Mouse (Mus musculus) testis, postnatal 14 days (tissue): ENCODE results near the gene Tnks1bp1.

Experiments
- DNase-seq: peaks from one replicate; pipeline ENCODE4 v3.0.0; 2021; ENCODE audit warnings: low spot score

Tnks1bp1 gene

DNA sequence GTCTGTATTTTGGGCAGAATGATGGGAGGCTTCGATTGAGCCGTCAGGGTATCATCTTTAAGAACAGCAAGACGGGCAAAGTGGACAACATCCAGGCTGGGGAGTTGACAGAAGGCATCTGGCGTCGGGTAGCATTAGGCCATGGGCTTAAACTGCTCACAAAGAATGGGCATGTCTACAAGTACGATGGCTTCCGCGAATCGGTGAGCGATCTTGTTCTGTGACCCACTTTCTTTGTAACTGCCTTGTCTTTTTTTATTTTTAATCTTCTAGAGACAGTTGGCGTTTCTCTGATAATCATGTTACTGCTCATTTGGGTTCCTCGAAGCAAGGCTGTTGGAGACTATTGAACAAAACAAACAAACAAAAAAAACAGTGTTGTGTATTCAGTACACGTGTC, 9.5 kb upstream of the Tnks1bp1 start:
- no peak for DNase-seq

DNA sequence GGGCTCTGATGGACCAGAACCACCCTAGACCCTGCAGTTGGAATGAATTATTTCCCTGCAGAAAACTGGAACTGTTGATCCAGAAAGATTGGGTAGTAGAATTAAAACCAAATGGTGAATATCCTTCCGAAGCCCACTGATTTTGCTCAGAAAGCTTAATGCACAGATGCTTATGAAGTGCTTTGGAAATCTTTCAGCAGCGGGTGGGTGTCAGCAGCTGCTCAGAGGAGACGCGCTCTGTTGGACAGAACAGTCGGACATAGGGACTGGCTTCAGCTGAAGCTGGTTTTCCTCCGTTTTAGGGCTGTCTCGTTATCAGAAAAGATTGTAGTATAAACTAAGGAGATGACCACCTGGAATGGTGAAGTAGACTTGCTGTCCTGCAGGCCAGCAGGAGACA, 4.2 kb upstream of the Tnks1bp1 start:
- DNase-seq: no peak

DNA sequence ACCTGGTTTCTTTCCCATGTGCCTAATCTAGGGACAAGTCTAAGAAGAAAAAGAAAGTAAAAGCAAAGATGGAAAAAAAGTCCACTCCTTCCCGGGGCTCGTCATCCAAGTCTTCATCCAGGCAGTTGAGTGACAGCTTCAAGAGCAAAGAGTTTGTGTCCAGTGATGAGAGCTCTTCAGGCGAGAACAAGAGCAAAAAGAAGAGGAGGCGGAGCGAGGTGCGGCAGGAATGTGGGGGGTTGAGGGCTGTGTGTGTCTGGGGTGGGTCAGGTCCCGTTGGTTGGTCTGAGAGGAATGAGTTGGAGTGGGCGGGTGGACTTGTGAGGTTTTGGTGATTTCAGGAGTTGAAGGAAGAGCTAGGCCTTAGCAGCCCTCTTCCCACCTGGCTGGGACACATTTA, 1.6 kb upstream of the Tnks1bp1 start:
- DNase-seq: no peak

GRCm38 (mm10) chr2:85047081-85047480, 741 bp upstream of the Tnks1bp1 start:
- DNase-seq: peak; percentile 37

DNA sequence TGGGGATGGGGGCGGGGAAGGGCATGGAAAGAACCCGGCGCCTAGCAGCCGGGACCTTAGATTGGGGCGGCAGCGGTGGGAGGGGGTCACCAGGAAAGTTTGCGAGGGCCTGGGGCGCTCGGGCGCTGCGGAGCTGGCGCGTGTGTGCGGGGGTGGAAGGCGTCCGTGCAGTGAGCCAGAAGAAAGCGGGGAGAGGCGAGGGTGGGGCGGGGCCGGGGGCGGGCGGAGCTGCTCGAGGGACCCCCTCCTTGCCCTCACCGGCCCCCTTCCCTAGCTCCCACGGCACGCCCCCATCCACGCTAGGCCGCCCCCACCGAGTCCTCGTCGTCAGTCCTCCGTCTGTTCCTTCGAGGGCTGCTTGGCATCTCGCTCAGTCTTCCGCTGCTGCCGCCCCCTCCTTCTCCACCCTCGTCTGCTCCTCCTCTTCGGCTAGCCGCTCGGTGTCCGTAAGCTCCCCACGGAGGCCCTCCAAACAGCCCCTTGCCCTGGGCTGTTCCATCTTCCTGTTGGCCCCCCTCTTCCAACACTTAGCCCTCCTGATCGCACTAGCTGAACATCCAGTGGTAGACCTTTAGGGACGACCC, 438 bp downstream of the Tnks1bp1 start:
- peak; percentile 73 for DNase-seq

GRCm38 (mm10) chr2:85049277-85049676, 1.5 kb downstream of the Tnks1bp1 start:
- DNase-seq: no peak

- peak; percentile 65 for DNase-seq
Observed at GRCm38 (mm10) chr2:85050001-85050634, 2.3 kb downstream of the Tnks1bp1 start.

GRCm38 (mm10) chr2:85050746-85051145, 2.9 kb downstream of the Tnks1bp1 start:
- no peak for DNase-seq

- DNase-seq: no peak
Observed at GRCm38 (mm10) chr2:85053192-85053816, 5.5 kb downstream of the Tnks1bp1 start.

- DNase-seq: no peak
Observed at GRCm38 (mm10) chr2:85056711-85057110, 8.9 kb downstream of the Tnks1bp1 start.

DNA sequence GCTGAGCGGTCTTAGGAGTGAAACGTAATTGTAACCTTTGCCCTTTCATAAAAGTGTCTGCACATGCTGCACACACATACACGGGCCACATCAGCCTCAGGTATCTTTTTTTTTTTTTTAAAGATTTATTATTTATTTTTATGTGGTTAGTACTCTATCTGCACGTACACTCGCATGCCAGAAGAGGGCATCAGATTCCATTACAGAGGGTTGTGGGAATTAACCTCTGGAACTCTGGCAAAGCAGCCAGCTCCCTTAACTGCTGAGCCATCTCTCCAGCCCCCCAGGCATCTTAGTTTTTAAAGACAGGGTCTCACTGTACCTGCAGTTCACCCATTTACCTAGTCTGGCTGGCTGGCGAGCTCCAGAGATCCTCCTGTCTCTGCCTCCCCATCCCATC, 11.9 kb downstream of the Tnks1bp1 start:
- DNase-seq: no peak

DNA sequence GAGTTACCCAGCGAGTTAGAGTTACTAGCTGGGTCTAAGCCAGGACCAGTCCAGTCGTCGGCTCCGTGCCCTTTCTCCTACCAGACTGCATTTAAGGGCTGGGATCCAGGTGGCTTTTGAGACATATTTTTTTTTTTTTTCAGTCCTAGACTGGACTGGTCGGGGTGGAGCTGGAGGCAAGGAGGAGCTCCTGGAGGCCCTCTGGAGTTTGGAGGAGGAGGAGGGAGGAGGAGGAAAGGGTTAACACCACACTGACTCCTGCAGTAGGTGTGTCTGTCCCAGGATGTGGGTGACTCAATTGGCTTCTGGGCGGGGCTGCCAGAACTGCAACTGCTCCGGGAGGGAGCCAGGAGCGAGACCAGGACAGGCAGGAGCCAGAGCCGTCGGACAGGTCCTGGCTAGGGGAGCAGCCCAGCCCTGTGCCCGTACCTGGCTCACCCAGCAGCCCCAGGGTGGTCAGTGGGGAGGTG, 12.8 kb downstream of the Tnks1bp1 start:
- DNase-seq: peak; percentile 44

- DNase-seq: no peak
Observed at GRCm38 (mm10) chr2:85061107-85061541, 13.3 kb downstream of the Tnks1bp1 start.

GRCm38 (mm10) chr2:85065141-85065875, 17.5 kb downstream of the Tnks1bp1 start:
- DNase-seq: no peak

GRCm38 (mm10) chr2:85066937-85067336, 19.1 kb downstream of the Tnks1bp1 start:
- DNase-seq: no peak

GRCm38 (mm10) chr2:85067903-85068625, 20.2 kb downstream of the Tnks1bp1 start:
- no peak for DNase-seq

GRCm38 (mm10) chr2:85068626-85069025, 20.8 kb downstream of the Tnks1bp1 start:
- DNase-seq: no peak

- no peak for DNase-seq
Observed at GRCm38 (mm10) chr2:85070086-85070485, 22.3 kb downstream of the Tnks1bp1 start.

GRCm38 (mm10) chr2:85071921-85072320, 24.1 kb downstream of the Tnks1bp1 start:
- no peak for DNase-seq

- DNase-seq: no peak
Observed at GRCm38 (mm10) chr2:85073751-85074150, 25.9 kb downstream of the Tnks1bp1 start.

- DNase-seq: peak; percentile 50
Observed at GRCm38 (mm10) chr2:85088716-85089646, 41.2 kb downstream of the Tnks1bp1 start.
